Mouse (Mus musculus) gastrocnemius, adult 8-10 months (tissue): ENCODE results near the gene Ankrd35. TPM values are rescaled to one million over a fixed set of nuclear protein-coding genes. Genes with fewer than 3 reads are reported as not detected.
A peak's percentile ranks its signal among the peaks of the same experiment; 100 is the strongest.
"Not testable (repeated sequence)": the region's sequence is repeated elsewhere in the genome, so short reads cannot be mapped to it uniquely, and the experiment has no call there.

Experiments
- DNase-seq, 2 experiments: peaks; one replicate each; pipeline ENCODE4 v3.0.0; 2022; ENCODE audit warnings: low spot score in 2 of 2
- total RNA-seq, 4 experiments: library from RNA; stranded (reverse); gene quantifications; 2 replicates each; pipeline ENCODE4 v1.2.4; 2022

The Ankrd35 gene
- total RNA-seq, 4 experiments from 2014 or later, result 0.24 to 0.48 (median 0.40) TPM

- DNase-seq, result no peak
Observed at GRCm38 (mm10) chr3:96704778-96705177, 34.8 kb downstream of the Ankrd35 start.

- no peak for DNase-seq
Observed at GRCm38 (mm10) chr3:96706217-96706616, 36.3 kb downstream of the Ankrd35 start.

- DNase-seq, result no peak
Observed at GRCm38 (mm10) chr3:96706984-96707383, 37.1 kb downstream of the Ankrd35 start.

GRCm38 (mm10) chr3:96707903-96708683 is 38.2 kb downstream of the Ankrd35 start, which contains the start of gene Nudt17:
Nudt17 (minus strand) TSS chr3:96708562.
- peak; percentile 67 to 72 for DNase-seq

GRCm38 (mm10) chr3:96708684-96709064 is 38.7 kb downstream of the Ankrd35 start:
- no peak for DNase-seq

GRCm38 (mm10) chr3:96714286-96714685 is 44.4 kb downstream of the Ankrd35 start:
- DNase-seq, result no peak

GRCm38 (mm10) chr3:96715854-96716253 is 45.9 kb downstream of the Ankrd35 start:
- DNase-seq, result no peak

- DNase-seq, result no peak
Observed at GRCm38 (mm10) chr3:96719173-96719572, 49.2 kb downstream of the Ankrd35 start.

- peak; percentile 98 for DNase-seq
Observed at GRCm38 (mm10) chr3:96727343-96727827, 57.5 kb downstream of the Ankrd35 start, which contains the start of the genes Polr3c and Rnf115. Polr3c (minus strand) TSS chr3:96727628. Rnf115 (plus strand) TSS chr3:96727664.

- no peak for DNase-seq
Observed at GRCm38 (mm10) chr3:96727828-96728633, 58.1 kb downstream of the Ankrd35 start.

- no peak for DNase-seq
Observed at GRCm38 (mm10) chr3:96728634-96729402, 58.9 kb downstream of the Ankrd35 start.

GRCm38 (mm10) chr3:96729403-96729784 is 59.5 kb downstream of the Ankrd35 start:
- DNase-seq, result no peak

- DNase-seq, result no peak
Observed at GRCm38 (mm10) chr3:96730785-96731184, 60.9 kb downstream of the Ankrd35 start.

- DNase-seq, result no peak
Observed at GRCm38 (mm10) chr3:96733984-96734383, 64.1 kb downstream of the Ankrd35 start.

- DNase-seq, result no peak
Observed at GRCm38 (mm10) chr3:96735200-96735599, 65.3 kb downstream of the Ankrd35 start.

GRCm38 (mm10) chr3:96737013-96737740 is 67.2 kb downstream of the Ankrd35 start:
- no peak for DNase-seq

- DNase-seq, result peak; percentile 20 to 27
Observed at GRCm38 (mm10) chr3:96737995-96738394, 68.1 kb downstream of the Ankrd35 start.

- not testable (repeated sequence) for DNase-seq
Observed at GRCm38 (mm10) chr3:96740279-96740678, 70.3 kb downstream of the Ankrd35 start.
